Mouse (Mus musculus): Measurements from ENCODE around the gene Dlg2. TPM values are rescaled to one million over a fixed set of nuclear protein-coding genes. Genes with fewer than 3 reads are reported as not detected.

Gene Dlg2
- polyA plus RNA-seq, 3 experiments from 2014 or later, result 0.83 to 3.5 (median 1.1) TPM

DNA sequence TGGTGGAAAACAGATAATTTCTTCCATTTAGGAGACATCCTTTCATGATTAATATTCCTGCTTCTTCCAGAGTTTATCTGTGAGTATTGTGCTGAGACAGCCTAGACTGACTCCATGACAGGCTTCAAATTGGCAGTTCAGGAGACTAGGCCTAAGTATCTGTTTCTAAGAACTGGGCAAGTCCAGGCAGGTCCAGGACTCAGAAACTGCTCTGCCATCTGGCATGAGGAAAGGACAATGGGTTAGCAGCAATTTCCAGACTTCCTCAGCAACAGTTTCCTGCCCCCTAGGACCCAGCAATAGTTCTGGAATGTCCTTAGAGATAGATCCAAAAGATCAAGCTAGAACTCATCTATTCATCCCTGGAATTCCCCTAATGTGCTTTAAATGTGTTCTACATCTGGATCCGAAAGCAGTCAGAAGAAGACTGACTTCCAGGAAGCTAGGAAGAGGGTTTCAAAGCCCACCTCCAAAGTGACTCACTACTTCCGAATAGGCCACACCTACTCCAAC is 64.4 kb downstream of the Dlg2 start:
- ATAC-seq, result no peak

DNA sequence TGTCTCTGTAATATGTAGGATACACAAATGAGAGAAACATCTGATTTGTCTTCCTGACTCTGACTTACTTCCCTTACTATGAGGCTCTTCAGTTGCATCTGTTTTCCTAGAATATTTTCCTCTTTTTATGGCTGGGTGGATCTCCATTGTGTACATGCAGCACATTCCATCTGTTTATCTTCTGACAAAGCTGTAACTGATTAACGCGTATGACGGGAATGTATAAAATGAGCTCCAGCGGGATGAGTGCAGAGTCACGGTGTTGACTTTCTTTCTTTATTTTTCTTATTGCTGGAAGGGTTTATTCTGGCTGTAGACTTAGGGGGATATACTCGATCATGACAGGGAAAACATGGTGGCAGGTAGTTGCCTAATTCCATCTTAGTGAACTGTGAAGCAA is 76.9 kb downstream of the Dlg2 start:
- no peak for ATAC-seq

DNA sequence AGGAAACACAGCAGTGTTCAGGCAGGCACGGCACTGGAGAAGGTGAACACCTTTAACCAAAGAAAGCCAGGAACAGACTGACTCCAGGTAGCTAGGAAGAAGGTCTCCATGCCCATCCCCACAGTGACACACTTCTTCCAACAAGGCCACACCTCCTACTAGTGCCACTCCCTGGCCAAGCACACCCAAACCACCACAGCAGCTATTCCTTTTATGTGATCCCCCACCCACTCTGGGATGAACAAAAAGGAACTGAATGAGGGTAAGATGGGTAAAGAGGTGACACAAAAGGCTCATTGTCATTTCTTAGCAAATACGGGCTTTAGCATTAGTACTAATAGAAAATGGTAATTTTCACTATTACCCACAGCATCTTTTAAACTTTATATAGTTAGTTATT is 77.9 kb downstream of the Dlg2 start:
- no peak for ATAC-seq

DNA sequence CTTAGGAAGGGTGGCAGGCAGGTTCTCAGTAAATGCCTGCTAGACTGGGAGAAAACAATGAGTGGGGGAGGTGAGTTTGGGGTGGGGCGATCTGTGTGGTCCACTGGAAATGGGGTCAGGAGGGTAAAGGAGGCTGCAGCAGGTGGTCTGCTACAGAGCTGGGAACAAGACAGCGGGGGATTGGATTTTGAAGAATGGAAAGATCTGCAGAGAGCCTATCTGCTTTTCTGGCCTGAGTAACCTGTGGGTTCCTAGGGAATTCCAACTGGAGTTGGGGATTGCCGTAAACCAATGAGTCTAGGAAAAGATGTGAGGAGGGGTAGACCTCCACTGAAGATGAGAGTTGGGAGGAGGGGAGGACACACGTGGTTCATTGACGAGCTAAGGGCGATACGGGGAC is 92.7 kb downstream of the Dlg2 start:
- no peak for ATAC-seq

DNA sequence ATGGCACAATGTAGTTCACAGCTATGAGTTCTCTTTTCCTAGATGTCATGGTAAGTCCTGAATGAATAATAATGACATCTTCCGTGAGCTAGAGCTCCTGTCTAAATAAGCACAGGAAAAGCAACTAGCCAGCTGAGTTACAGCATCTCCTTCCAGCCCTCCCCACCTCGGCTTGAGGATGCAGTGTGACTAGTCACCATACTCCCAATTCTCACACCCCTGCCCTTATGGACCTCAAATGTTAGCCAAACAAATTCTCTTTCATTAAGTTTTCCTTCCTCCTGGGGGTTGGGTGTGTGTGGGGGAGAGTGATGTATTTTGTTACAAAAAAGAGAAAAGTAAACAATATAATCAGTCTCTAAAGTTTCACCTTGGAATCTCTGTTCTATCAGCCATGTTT is 111.3 kb downstream of the Dlg2 start:
- no peak for ATAC-seq

DNA sequence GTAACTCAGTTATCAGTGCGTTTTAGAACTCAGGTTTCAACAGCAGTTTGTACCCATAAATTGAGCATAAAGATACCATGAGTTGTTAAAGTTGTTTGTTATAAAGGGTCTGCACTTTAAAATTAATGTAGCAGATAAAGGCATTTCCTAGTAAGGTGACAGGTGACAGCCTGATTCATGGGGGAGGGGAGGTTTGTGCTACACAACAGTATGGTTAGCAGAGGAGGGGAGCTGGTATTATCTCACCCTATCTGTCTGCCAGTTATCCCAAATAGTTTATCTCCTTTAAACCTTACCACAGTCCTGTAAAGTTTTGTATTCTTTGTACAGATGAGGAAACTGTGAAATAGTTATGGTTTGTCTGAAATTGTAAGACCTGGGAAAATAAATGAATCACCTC is 111.8 kb downstream of the Dlg2 start:
- ATAC-seq, result no peak

DNA sequence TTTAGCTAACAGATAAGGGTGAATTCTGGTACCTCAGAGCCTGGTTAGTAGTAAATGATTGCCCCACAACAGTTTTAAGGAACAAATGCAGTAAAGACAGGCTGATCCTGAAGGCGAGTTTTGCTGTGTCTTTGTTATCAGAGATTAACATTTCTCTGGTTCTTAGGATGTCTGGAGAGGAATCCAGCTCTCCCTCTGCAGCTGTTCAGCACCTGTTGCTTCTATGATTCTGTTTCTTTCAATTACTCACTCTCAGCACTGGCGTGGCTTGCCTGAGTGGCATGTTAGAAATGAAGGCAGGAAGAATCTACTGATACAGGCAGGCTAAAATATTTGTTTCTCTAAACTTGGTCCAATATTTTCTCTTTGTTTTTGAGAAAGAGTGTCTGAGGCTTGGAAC is 133.3 kb downstream of the Dlg2 start:
- no peak for ATAC-seq

DNA sequence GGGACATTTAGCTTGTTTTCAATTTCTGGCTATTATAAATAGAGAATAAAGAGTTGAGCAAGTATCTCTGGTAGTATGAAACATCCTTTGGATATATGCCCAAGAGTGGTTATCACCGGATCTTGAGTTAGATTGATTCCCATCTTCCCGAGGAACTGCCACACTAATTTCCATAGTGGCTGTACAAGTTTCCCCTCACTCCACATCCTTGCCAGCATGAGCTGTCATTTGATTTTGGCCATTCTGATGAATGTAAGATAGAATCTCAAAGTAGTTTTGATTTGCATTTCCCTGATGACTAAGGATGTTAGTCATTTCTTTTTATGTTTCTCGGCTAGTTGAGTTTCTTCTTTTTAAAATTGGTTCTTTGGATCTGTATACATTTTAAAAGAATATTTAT is 154.1 kb downstream of the Dlg2 start:
- ATAC-seq, result no peak

DNA sequence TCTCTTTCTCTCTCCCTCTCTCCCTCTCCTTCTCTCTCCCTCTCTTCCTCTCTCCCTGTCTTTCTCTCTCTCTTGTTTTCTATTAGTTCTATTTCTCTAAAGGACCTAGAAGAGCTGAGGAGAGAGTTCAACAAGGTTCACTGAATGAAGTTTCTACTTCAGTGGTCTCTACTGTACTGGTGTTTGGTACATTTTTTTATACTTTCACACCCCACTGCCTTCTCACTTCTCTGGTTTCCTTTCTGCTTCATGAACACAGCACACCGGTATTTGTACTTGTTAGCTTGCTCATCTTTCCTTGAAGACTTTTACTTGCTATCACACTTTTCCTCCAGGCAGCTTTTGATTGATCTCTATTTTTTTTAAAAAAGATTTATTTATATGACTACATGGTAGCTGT is 173.0 kb downstream of the Dlg2 start:
- ATAC-seq, result no peak

DNA sequence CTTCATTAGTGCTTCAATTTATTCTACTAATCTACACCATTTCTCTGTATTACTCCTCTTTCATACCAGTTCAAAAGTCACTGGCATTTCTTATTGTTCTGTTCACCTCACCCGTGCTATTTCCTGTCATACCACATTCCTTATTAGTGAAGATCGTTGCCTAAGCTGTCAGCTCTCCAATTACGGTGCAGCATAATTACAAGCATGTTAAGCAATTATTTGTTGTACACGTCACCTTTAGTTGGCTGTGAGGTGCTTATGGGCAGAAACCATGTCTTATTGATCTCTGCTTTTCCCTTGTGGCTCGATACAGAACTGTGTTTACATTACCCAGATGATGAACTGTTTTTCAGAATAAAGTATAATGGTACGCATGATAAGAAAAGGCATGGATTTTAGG is 174.7 kb downstream of the Dlg2 start:
- no peak for ATAC-seq

DNA sequence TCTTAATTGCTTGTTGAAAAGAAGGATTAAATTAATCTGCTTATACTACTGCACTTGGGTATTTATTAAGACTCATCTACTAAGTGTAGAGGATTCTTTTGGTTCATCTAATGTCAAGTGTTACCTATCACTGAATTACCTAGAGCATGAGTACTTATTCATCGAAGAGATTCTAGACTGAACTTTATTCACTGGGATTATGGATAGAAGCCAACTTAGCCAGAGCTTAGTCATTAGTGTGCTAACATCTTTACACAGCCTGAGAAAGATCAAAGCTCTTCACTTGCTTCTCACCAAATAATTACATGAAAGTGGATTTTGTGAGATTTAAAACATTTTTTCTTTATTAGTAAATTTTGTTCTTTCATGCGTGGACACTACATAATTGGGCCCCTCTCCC is 175.1 kb downstream of the Dlg2 start:
- ATAC-seq, result no peak

DNA sequence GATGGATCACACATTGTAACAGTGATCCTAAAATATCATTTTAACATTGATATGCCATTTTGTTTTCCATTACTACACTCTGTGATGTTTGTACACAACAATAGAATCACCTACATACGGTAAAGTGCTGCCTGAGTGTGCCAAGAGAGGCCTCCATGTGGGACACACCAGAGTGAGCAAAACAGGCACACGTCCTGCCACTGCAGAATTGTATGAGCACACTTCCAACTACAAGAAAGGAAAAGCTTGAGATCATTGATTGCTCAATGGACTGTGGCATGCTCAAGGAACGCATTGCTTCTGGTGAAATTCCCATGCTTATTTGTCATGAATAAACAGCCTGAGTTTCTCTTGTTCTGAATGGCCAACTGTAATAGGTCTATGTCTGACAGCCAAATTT is 182.1 kb downstream of the Dlg2 start:
- ATAC-seq, result no peak

DNA sequence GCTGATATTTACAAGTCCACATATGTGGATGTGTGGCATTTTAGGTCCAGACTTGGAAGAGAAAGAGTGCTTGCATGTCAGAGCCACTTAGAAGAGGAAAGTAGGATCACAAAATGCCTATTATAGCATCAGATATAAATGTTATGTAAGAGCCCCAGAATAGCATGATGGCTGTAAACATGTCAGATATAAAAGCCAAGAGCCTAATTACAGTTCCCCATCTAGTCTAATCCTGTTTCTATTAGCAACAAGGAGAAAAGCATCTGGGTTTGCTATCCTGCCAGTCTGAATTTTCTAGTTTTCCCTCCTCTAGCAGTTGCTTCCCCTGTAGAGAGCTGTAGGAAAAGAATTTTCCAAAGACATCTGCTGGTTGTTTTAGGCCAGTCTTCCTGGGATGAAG is 217.6 kb downstream of the Dlg2 start:
- no peak for ATAC-seq

DNA sequence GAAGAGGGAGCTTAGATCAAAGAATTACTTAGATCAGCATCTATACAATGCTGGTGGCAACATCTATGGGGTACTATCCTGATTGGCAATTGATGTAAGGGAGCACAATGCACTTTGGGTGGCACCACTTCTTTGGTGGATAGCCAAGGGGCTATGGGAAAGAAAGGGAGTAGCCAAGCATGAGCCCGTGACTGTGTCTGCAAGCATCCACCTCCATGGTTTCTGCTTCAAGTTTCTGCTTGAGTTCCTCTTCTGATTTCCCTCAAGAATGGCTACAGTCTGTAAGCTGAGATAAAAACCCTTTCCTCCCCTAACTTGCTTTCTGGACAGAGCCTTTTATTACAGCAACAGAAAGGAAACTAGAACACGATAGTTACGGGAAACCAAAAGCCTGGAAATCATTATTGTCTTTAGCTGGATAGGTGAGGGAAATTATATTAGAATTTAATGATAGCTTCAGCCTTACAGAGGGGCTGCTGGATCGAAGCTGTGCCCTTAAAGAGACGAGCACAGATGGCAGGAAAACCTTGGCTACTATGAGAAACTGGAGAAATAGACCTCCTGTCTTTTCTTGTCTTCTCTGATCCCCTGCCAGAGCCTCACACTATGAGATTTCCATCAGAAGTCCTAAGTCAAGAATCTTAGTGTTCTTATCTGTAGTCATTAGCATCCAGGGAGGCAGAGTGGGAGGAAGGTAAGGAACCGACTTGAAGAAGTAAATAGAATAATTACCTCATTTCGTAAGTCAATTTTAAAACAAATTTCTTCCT is 219.9 kb downstream of the Dlg2 start:
- no peak for ATAC-seq

DNA sequence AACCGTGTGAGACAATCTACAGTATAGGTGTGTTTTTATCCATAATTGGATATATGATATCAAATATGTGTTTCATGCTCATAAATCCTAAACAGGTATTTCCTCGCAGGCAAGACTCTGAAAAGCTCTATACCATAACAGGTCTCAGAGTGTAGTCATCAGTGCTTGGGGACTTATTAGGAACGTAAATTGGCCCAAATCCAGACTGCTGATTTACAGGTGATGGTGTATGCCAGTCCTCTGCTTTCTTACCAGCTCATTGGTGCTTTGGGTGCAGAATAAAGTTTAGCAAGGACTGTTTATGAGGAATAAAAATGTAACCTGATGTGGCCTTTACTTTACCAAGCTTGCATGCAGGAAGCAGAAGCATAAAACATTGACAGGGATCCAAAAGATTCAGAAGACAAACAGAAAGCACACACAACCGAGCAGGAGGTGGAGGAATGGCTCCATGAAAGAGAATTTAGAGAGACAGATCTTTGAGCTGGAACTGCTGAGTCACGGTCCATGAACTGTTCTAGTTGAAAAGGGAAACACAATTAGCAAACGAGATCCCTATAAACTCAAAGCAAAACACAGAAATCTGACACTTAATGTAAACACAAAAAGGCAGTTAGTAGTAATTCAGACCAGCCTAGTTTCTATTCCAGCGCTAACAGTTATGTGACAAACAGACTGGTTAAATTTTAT is 226.8 kb downstream of the Dlg2 start:
- no peak for ATAC-seq

DNA sequence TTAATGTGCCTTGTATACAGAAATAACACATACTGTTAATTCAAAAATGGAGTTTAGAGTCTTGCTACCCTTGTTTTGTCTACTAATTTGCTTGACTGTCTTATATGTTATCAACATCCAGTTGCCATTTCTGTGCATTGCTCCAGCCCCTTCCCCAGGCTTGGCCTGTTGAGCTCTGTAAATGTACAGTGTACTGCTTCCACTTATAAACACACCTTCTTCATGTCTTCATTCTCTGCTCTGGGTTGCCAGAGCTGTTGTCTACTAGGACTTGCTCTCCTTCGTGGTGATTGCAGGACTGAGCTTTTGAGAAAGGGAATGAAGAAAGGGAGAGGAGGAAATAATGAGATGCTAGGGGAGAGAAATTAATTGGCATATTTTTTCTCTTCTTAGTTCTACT is 227.5 kb downstream of the Dlg2 start:
- no peak for ATAC-seq

DNA sequence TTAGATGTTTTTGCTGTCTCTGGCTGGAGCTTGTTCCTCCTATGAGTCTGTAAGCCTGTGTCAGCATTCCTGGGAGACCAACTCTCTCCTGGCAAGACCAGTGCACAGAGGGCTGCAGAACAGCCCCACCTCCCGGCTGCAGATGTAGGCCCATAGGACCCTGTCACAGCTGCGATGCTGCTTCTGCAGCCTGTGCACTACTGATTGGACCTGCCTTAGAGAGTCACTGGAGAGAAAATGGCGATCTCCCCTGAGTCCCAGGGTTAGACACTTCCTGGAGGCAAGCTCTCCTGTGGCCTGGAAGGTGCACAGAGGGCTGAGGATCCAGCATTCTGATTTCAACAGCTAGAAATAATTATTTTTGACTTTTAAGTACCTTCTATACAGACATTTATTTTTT is 257.6 kb downstream of the Dlg2 start:
- ATAC-seq, result no peak

DNA sequence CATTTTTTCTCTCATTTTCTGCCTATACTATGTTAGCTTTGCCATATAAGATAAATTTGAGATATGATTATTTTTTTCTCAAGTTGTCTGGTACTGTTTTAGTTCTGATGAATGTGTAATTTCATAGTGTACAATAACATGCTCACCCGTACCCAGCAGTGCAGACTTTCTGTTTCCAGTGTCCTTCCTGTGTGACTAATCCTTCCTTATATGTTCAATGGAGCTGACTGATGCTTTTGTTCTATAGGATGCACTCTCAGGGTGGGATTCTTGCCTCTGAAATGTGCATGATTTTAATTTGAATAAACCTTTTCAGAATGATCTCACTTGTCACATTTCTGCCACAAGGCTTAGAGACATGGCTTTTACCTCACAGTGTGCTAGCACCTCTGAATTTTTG is 259.9 kb downstream of the Dlg2 start:
- no peak for ATAC-seq

DNA sequence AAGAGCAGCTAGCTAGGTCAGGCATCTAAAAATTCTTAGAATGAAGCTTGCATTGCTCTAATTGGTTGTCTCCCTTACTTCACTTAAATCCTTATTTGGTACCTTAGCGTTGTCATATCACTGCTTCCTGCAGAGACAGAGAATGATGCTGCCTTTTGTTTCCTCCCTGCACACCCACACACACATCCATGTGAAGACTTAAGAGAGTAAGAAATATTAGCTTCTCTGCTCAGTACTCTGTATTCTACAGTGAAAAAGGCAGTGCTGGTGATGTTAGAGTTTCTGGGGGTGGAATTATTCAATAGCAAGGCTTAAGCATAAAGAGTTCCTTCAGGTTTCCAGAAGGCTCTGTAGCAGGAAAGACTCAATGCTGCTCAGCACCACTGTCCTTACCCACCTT is 272.2 kb downstream of the Dlg2 start:
- no peak for ATAC-seq

DNA sequence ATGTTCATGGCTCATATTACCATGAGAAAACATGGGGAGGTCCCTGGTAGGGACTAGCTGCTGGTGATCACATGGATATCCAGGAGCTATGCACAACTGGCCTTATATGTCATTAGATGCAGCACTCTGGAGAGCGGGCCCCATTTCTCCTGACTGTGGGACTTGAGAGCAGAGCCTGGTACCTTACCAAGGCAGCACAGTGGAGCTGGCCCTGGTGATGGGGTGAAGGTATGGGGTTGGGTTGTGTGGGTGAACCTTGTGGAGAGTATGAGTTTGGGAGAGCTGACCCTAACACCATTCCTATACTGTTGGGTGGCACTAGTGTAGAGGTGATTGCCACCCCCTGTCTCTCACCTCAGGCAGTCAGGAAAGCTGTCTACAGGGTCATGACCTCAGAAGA is 311.5 kb downstream of the Dlg2 start:
- ATAC-seq, result no peak

DNA sequence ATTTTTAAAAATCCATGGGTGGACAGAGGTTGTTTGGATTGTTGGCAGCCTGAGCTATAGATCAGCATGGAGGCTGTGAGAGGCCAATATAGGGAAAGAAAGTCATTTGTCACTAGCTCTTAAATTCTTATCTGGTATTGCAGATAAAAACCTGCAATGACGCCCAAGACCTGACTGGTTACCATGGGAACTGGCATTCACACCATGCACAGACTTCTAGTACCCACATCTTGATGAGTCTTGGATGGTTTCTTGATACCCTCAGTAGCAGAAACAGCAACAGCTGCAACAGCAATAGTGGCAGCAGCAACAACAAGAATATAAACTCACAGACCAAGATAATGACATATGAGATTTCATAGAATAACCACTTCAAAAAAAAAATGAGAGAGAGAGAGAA is 315.1 kb downstream of the Dlg2 start:
- no peak for ATAC-seq

DNA sequence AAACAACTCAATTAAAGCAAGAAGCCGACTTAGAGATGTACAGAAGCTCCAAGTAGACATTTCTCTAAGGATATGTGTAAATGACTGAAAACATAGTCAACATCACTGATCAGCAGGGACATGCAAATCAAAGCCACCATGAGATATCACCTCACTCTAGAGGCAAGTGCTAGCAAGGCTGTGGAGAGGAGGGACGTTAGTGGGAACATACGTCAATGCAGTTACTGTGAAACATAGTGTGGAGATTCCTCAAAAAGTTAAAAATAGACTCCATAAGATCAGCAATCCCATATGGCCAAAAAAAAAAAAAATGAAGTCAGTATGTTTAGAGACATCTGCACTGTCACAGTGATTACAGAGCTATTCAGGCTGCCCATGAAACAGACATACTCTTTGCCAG is 349.2 kb downstream of the Dlg2 start:
- ATAC-seq, result no peak

DNA sequence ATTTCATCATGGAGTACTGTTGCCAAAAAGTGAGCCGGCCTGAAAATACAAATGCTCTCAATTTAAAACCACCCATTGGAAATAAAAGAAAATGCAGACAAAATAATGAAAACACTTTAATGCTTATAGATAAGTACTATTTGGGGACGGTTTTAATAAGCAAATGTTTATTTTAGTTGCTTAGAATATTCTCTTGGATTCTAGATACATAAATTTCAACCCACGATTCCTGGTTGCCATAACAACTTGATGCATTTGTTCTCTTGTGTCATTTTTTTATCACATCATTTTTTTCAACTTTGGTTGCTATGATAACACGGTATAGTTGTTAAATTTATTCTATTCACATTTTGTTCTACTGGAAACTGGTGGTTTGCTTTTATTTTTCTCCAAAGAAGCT is 364.8 kb downstream of the Dlg2 start:
- ATAC-seq, result no peak
